Mouse (Mus musculus) cerebellum, adult 2 months (tissue): ENCODE measurements around the gene Sppl3. TPM values are rescaled to one million over a fixed set of nuclear protein-coding genes. Genes with fewer than 3 reads are reported as not detected.
A peak's percentile ranks its signal among the peaks of the same experiment; 100 is the strongest.
"Not testable (repeated sequence)": the region's sequence is repeated elsewhere in the genome, so short reads cannot be mapped to it uniquely, and the experiment has no call there.

ENCODE experiments used
- DNase-seq, 2 experiments: peaks; one replicate each; pipeline ENCODE4 v3.0.0; 2021
- H3K27ac ChIP-seq: fragments of 200-500 bp; 2 replicates; pipeline ENCODE4 v1.5.1; 2012; ENCODE audit warnings: low read length, control low read depth, inconsistent platforms; ENCODE audit not compliant: insufficient read depth
- H3K27me3 ChIP-seq: fragments of 200-500 bp; 2 replicates; pipeline ENCODE4 v1.6.1; 2012; ENCODE audit warnings: inconsistent platforms, mild to moderate bottlenecking, low read length, moderate library complexity; ENCODE audit not compliant: control insufficient read depth, insufficient read depth
- H3K4me1 ChIP-seq: fragments of 200-500 bp; 2 replicates; pipeline ENCODE4 v1.6.1; 2011; ENCODE audit warnings: low read length; ENCODE audit not compliant: control insufficient read depth, insufficient read depth
- H3K4me3 ChIP-seq: fragments of 200-500 bp; replicated peaks from 2 replicates; pipeline ENCODE3; 2011; ENCODE audit warnings: mild to moderate bottlenecking, low read depth, low read length, control low read depth; ENCODE audit not compliant: insufficient read depth
- CTCF ChIP-seq: fragments of 200-500 bp; IDR thresholded peaks from 2 replicates; pipeline ENCODE4 v1.5.1; 2011; ENCODE audit warnings: low read depth, mild to moderate bottlenecking, control low read depth, low read length, moderate library complexity, borderline replicate concordance; ENCODE audit not compliant: insufficient read depth
- POLR2A ChIP-seq: fragments of 200-500 bp; IDR thresholded peaks from 2 replicates; pipeline ENCODE4 v1.6.1; 2011; ENCODE audit warnings: low read length, control low read depth, borderline replicate concordance; ENCODE audit not compliant: insufficient read depth
- WGBS: fragments of 180-500 bp; shearing (Covaris S2); methylation state at CpG from one replicate; pipeline ENCODE4 v1.1.7; 2018; 5-methylcytosine and 5-hydroxymethylcytosine counted together
- polyA plus RNA-seq: library from polyadenylated mRNA; depleted of rRNA; stranded (reverse); fragments of >200 nt; gene quantifications from 2 replicates; pipeline ENCODE4 v1.2.3, GENCODE M21; 2012

Sppl3 gene
- polyA plus RNA-seq, 1 experiment, result 64.2 TPM

DNA sequence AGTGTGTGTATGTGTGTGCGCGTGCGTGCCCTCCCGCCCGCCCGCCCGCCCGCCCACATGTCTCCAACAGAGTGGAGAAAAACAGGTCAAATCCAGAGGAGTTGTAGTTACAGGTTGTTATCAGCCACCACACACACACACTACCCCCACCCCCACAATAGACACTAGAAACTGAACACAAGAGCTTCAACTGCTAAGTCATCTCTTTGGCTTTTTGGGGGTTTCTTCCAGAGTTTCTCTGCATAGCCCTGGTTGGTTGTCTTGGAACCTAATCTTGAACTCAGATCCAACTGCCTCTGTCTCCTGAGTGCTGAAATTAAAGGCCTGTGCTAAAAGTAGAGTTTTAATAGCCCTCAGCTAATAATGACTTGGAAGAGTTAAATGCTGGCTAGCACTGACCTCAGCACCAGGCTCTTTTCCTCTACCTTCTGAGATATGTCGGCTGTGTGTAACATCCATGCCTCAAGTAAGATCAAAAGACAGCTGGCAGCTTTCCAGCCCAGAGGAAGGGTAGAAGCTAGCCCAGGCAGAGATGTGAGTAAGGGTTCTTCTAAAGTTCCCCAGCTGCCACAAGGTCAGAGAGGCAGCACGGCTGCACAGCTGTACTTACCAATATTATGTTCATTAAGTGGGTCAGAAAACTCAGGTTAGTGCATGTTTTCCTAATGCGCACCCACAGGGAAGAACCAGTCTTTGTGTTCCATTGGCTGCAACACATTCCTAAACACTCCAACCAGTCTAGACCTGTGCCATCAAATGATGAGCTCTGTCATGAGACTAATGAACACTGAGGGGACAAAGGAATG, 60.4 kb downstream of the Sppl3 start:
- peaks cover 6% of the 10 kb centered on the region for H3K4me1 ChIP-seq
- no peak for DNase-seq
- H3K4me3 ChIP-seq, result no peak overlapping the region
- no peak for TF ChIP-seq POLR2A
- no peak for TF ChIP-seq CTCF
- no peak overlapping the region for H3K27ac ChIP-seq
- H3K27me3 ChIP-seq, result no peaks in the 10 kb centered on the region
- 90% methylated on average over 11 of the region's 11 CpGs for WGBS

DNA sequence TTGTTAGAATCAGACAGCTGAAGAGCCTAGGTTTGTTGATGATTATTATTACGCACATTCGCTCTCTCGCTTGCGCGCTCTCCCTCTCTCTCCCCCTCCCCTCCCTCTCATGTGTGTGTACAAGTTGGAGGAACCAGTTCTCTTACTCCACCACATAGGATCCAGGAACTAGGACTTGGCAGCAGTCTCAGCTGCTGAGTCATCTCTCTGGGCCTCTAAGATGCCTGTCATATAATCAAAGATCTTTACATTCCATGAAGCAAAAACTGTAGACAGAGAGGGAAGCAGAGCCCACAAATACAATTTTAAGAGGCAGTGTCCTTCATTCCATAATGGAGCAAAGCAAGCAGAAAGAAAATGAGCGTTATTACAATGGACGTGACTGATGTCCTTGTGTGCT, 61.2 kb downstream of the Sppl3 start:
- DNase-seq, result peak; percentile 34 to 59
- H3K4me3 ChIP-seq, result no peak overlapping the region
- H3K4me1 ChIP-seq, result peaks cover 6% of the 10 kb centered on the region
- 85% methylated on average over 7 of the region's 7 CpGs for WGBS
- H3K27ac ChIP-seq, result no peak overlapping the region
- TF ChIP-seq CTCF (no peak), POLR2A (no peak)
- H3K27me3 ChIP-seq, result no peaks in the 10 kb centered on the region

DNA sequence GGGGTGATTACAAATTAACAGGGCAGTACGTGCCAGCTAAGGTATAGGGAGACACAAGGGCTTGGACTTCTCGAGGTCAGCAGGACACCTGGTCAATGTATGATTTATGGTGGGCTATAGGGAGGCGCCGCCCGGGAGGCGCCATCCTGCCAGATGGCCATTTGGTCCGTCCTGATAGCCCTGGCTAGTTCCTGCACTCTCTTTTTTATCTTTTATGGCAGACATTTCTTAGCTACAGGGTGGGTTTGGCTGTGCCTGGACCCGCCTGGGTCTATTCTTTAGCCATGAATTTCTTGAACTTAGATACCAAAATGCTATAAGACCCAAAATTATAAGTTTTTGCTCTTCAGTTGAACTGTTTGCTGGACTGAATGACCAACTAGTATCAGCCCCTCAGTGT, 62.4 kb downstream of the Sppl3 start:
- H3K4me1 ChIP-seq, H3K27me3 ChIP-seq, H3K4me3 ChIP-seq, DNase-seq, H3K27ac ChIP-seq: not testable (repeated sequence)
- WGBS, result 81% methylated on average over 8 of the region's 8 CpGs

DNA sequence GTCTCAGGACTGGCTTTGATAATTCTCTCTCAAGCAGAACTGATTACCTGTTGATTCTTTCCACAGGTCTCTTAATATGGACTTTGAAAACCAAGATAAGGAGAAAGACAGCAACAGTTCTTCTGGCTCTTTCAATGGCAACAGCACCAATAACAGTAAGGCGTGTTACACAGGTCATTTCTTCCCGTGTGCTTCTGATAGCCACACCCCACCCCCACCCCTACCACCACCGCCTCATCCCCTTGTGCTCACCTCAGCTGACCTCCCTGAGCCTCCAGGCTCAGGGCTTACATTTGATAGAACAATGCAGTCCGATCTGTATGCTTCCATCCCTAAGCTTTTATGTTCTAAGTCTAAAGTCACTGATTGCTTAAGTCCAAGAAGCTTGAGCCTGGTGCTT, 63.8 kb downstream of the Sppl3 start:
- Histone ChIP-seq H3K4me3 (no peak overlapping the region), H3K27me3 (no peaks in the 10 kb centered on the region), H3K27ac (no peak overlapping the region), H3K4me1 (peaks cover 3% of the 10 kb centered on the region; the same call in 1 of the 2 replicates)
- TF ChIP-seq CTCF (no peak), POLR2A (no peak)
- WGBS, result 90% methylated on average over 4 of the region's 4 CpGs
- no peak for DNase-seq

DNA sequence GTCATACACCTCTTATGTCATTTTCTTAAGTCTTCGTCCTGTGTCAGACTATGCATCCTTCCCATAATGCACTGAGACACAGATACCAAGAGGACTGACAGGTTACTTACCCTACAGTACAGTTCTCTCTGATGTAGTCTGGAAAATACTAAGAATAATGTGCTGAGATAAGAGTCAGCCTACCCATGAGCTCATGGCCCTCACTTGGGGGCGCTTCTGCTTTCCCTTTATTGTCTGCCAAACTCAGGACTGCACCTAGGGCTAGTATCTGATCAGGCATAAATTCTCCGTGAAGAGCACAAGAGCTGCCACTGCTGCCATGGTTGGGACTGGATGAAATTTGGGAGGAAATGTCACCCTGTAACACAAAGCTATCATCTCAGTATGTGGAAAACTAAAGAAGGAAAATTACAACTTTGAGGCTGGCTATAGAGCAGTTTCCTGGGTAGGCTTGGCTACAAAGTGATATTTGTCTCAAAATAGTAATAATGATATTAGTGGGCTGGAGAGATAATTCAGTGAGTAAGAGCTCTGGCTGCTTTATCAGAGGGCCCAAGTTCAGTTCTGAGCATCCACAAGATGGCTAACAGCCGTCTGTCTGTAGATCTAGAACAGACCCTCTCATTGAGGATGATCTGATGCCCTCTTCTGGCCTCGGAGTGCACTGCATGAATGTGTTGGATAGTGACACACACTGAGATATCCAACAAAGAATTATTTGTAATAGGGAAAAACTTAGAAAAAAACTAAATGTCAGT, 65.4 kb downstream of the Sppl3 start:
- no peak overlapping the region for H3K27ac ChIP-seq
- DNase-seq, result peak; percentile 56 to 71
- TF ChIP-seq CTCF (peak; percentile 67), POLR2A (no peak)
- H3K27me3 ChIP-seq, result no peaks in the 10 kb centered on the region
- peaks cover 3% of the 10 kb centered on the region; the same call in 1 of the 2 replicates for H3K4me1 ChIP-seq
- 52% methylated on average over 5 of the region's 5 CpGs for WGBS
- H3K4me3 ChIP-seq, result no peak overlapping the region

DNA sequence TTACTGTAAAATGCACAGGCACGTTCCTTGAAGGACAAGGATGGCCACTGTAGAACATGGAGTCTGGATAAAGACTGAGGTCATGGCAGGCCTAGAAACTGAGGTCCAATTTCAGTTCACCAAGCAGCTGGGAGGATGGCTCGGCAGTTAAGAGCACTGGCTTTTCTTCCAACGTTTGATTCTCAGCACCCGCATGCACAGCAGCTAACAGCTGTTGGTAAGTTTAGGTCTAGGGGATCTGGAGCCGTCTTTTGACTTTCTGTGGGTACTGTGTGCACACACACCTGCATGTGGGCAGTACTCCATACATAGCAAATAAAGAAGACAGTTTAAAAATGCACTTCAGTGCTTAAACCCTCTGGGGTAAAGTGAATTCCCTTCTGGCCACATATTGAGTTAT, 70.7 kb downstream of the Sppl3 start:
- Histone ChIP-seq H3K27ac (no peak overlapping the region), H3K4me1 (no peaks in the 10 kb centered on the region), H3K4me3 (no peak overlapping the region), H3K27me3 (no peaks in the 10 kb centered on the region)
- 82% methylated on average over 5 of the region's 5 CpGs for WGBS
- no peak for DNase-seq
- TF ChIP-seq POLR2A (no peak), CTCF (no peak)

DNA sequence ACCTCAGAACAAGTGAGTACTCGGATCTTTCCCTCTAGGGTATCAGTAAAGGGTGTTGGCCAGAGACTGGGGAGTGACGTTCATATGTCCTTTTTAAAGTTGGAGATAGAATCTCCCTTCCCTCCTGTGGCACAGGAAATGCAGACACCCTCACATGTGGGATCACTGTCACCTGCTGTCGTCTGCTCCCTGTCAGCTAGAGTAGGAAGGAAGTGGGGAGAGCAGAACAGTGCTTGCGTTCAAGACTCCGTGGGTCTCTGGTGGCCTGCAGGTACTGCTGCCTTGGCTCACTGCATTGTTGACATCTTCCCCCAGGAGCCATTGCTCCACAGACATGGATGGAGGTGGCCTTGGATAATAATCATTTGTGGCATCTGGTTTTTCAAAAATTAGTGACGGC, 72.6 kb downstream of the Sppl3 start:
- no peak overlapping the region for H3K4me3 ChIP-seq
- no peak for TF ChIP-seq CTCF
- no peak for TF ChIP-seq POLR2A
- no peaks in the 10 kb centered on the region for H3K27me3 ChIP-seq
- no peak overlapping the region for H3K27ac ChIP-seq
- no peak for DNase-seq
- 82% methylated on average over 6 of the region's 6 CpGs for WGBS
- no peaks in the 10 kb centered on the region for H3K4me1 ChIP-seq

DNA sequence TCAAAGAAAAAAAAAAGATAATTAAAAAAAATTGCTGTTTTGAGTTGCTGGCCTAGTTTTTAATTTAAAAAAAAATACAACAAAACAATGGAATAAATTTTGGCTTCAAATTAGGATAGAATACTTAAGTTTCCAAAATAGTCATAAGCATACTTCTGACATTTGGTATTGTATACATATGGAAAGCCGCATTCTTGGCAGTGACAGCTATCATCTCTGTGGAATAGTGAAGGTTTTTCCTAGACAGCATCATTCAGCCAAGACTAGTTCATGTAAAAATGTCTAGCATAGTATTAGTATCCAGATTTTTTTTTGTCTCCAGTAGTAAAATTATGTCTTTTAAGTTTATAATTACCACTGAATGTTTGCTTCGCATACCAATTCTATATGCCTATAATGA, 74.7 kb downstream of the Sppl3 start:
- 98% methylated on average over 2 of the region's 2 CpGs for WGBS
- Histone ChIP-seq H3K4me3 (no peak overlapping the region), H3K4me1 (no peaks in the 10 kb centered on the region), H3K27ac (no peak overlapping the region), H3K27me3 (no peaks in the 10 kb centered on the region)
- TF ChIP-seq CTCF, result no peak
- no peak for TF ChIP-seq POLR2A
- no peak for DNase-seq
